Mouse (Mus musculus) cortical plate, adult 2 months (tissue): ENCODE measurements at regions not wholly inside any gene's neighbourhood (a gene's known extent, or its start where the extent isn't known, plus 50 kb on each side); places are given as distances from the start of the nearest gene placed in this dataset.

Source experiments
- H3K27ac ChIP-seq: fragments of 200-500 bp; 2 replicates; pipeline ENCODE4 v1.5.1; 2012; ENCODE audit warnings: low read length, control low read depth, inconsistent platforms; ENCODE audit not compliant: insufficient read depth
- H3K4me1 ChIP-seq: fragments of 200-500 bp; 2 replicates; pipeline ENCODE4 v1.6.1; 2011; ENCODE audit warnings: low read length; ENCODE audit not compliant: control insufficient read depth, insufficient read depth
- H3K4me3 ChIP-seq: fragments of 200-500 bp; 2 replicates; pipeline ENCODE4 v1.5.1; 2011; ENCODE audit warnings: mild to moderate bottlenecking, low read length, control low read depth; ENCODE audit not compliant: insufficient read depth
- CTCF ChIP-seq: fragments of 200-500 bp; IDR thresholded peaks from 2 replicates; pipeline ENCODE4 v1.5.1; 2011; ENCODE audit warnings: mild to moderate bottlenecking, control low read depth, low read length; ENCODE audit not compliant: insufficient read depth; ENCODE audit errors: extremely low read depth
- POLR2A ChIP-seq: fragments of 200-500 bp; IDR thresholded peaks from 2 replicates; pipeline ENCODE4 v1.6.1; 2011; ENCODE audit warnings: mild to moderate bottlenecking, low read length, control low read depth; ENCODE audit not compliant: insufficient read depth; ENCODE audit errors: extremely low read depth

DNA sequence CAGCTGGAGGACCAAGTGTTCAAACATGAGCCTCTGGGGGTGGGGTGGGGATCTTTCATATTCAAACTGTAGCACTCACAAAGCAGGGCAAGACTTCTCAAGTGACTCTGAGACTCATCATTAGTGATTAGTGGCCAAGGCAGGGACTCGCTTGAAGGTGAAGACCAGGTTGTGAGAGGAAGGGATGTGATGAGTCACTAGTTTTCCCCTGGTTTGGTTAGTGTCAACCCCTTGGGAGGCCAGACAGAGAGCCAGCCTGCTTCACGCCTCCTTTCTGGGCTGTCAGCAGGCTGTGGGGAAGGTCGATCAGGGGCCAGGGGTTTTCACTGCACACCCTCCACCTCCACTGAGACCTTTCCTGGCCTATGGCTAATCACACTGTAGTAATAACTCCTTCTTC lies 65.2 kb downstream of the Slc30a10 start:
- TF ChIP-seq CTCF = no peak
- no peak for TF ChIP-seq POLR2A

DNA sequence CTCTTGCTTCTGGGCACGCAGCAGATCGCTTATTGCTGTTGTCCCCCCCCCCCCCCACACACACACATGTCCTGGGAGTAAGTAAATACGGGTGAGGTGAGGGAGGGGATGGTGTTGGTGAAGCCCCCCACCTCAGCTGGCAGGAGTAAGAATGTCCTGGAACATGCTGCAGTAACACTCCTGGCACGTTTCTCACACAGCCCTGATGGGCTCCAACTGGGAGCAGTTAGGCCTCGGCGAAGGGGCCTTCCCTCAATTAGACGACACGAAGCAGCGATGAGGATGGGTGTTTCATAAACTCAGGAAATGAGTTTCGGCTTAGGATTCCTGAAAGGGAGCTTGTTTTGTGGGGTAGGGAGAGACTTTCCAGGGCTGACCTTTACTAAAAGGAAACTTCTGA lies 69.4 kb downstream of the Slc30a10 start:
- no peaks in the 10 kb centered on the region for H3K4me1 ChIP-seq
- no peak overlapping the region for H3K27ac ChIP-seq
- TF ChIP-seq POLR2A (no peak), CTCF (no peak)
- H3K4me3 ChIP-seq = no peak overlapping the region

More for the DNA sequence above, 65.2 kb downstream of the Slc30a10 start:
- H3K27ac ChIP-seq = no peak overlapping the region
- no peak overlapping the region for H3K4me3 ChIP-seq
- H3K4me1 ChIP-seq = no peaks in the 10 kb centered on the region

DNA sequence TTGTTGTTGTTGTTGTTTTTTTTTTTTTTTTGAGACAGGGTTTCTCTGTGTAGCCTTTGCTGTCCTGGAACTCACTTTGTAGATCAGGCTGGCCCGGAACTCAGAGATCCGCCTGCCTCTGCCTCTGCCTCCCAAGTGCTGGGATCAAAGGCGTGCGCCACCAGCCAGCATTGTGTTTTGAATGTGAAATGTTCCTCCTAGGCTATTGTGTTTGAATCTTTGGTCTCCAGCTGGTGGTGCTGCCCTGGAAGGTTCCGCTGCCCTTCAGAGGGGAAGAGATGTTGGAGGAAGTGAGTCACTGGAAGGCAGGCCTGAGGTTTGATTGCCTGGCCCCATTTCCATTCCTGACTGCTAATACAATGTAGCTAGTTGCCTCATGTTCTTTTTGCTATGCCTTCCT lies 78.8 kb downstream of the Slc30a10 start:
- no peak overlapping the region for H3K27ac ChIP-seq
- H3K4me1 ChIP-seq = no peaks in the 10 kb centered on the region
- TF ChIP-seq POLR2A = no peak
- TF ChIP-seq CTCF = no peak
- H3K4me3 ChIP-seq = no peak overlapping the region

DNA sequence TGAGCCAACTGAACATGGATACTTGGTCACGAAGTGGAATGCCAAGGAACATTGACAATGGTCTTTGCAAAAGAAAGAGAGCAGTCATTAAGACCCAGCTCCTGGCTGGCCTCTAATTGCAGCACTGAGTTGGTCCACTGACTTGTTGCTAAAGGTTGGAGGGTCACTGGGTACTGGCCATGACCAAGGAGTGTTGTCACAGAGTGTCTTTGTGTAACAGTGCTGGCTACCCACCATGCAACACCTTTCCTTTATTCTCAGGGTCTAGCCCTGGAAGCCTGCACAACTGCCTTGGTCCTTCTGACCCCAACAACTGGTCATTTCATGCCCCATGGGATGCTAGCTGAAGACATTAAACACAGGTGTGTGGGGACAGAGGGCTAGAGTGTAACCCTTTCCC lies 79.5 kb downstream of the Slc30a10 start:
- TF ChIP-seq CTCF (no peak), POLR2A (no peak)
- Histone ChIP-seq H3K4me1 (no peaks in the 10 kb centered on the region), H3K27ac (no peak overlapping the region), H3K4me3 (no peak overlapping the region)

DNA sequence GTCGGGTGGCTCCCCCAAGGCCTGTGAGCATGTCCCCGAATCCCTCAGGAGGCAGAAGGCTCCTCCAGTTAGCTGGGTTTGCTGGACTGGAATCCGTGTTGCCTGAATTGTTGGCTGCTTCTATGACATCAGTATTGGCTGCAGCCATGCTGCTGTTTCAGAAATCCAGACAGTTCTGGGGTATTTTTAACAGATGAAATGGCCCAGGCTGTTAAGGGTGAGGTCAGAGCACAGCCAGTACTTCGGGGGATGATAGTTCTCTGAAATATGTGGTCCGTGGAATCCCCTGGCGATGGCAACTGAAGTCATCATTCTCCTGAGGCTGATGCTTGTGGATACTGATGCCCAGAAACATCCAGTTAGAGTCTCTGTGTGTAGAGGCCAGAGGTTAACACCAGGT lies 80.7 kb downstream of the Slc30a10 start:
- TF ChIP-seq POLR2A = no peak
- TF ChIP-seq CTCF = no peak
- H3K4me1 ChIP-seq = no peaks in the 10 kb centered on the region

DNA sequence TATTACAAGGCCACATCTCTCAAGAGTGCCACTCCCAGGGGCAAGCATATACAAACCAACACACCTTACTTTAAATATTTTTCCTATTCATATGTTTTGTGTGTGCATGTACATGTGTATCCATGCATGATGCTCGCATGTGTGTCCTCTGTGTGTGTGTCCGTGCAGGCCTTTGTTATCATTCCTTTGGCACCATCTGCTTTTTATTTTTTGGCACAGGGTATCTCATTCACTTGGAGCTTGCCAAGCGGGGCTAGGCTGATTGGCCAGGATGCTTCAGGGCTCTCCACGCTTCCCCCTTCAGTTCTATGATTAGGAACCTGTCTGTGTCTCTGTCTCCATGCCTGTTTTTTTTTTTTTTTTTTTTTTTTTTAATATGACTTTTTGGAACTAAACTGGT lies 82.6 kb downstream of the Slc30a10 start:
- no peak overlapping the region for H3K4me3 ChIP-seq
- H3K4me1 ChIP-seq = no peaks in the 10 kb centered on the region
- TF ChIP-seq CTCF = no peak
- TF ChIP-seq POLR2A = no peak
- no peak overlapping the region for H3K27ac ChIP-seq

More for the DNA sequence above, 80.7 kb downstream of the Slc30a10 start:
- Histone ChIP-seq H3K4me3 (no peak overlapping the region), H3K27ac (no peak overlapping the region)

DNA sequence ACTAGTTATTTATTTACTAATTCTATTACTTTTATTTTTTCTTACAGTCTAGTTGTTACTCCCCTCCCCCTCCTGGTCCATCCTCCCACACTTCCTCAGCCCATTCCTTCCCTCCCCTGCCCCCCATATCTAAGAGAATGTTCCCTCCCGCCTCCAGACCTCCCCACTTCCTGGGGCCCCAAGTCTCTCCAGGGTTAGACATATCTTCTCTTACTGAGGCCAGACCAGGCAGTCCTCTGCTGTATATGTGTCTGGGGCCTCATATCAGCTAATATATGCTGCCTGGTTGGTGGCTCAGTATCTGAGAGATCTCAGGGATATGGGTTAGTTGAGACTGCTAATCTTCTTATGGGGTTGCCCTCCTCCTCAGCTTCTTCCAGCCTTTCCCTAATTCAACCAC lies 84.8 kb downstream of the Slc30a10 start:
- no peaks in the 10 kb centered on the region for H3K4me1 ChIP-seq
- H3K4me3 ChIP-seq = no peak overlapping the region
- H3K27ac ChIP-seq = no peak overlapping the region
- TF ChIP-seq CTCF = no peak
- no peak for TF ChIP-seq POLR2A

DNA sequence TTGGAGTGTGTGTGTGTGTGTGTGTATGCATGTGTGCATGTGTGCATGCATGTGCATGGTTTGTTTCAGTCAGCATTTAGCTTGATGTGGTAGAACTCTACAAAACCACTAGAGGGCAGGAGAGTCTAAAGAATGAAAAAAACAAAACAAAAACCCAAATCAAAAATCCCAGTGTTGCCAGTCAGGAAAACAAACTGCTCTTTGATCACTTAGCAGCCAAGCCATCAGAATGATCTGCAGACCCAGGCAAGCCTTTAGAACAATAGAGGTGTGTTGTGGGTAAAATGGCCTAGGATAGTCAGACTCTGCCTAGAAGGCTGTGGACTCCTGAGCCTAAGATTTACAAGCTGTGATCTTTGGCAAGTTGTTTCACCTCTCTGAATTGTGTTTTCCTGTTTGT lies 91.7 kb downstream of the Slc30a10 start:
- TF ChIP-seq POLR2A (no peak), CTCF (peak; percentile 45)
- no peaks in the 10 kb centered on the region for H3K4me1 ChIP-seq
- H3K27ac ChIP-seq = no peak overlapping the region

DNA sequence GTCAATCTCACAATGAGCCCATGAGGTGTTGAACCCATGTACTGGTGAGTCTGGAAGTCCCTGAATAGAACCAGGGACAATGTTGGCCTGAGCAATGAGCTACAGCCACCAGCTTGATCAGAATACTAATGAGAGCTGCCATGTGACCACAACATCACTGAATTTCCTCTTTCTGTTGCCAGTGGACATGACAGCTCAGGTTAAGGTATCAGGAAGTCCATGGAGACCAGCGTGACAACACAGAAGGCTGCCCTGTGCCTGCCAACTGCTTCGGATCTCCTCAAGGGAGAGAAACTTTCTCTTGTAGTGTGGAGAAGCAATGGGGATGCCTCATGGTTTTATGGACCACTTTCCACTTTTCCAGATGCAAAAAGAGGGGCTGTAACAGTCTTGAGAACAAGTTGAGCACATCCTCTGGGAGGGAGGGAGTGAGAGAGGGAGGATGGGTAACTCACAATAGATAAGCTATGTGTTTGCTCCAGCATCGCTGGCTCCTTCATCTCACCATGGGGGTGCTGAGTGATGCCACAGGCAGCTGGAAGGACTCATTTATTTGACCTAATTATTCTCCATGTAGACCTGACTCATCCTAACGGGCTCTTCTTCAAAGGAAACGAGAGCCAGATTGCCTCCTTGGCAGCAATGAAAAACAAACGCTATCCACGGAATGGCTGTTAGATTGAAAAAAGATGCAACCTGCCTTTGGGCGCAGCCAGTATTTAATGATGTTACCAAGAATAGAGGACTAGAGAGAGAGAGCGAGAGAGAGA lies 118.3 kb downstream of the Slc30a10 start:
- Histone ChIP-seq H3K27ac (no peak overlapping the region), H3K4me3 (no peak overlapping the region)
- TF ChIP-seq CTCF (no peak), POLR2A (no peak)

More for the DNA sequence above, 91.7 kb downstream of the Slc30a10 start:
- H3K4me3 ChIP-seq = no peak overlapping the region

DNA sequence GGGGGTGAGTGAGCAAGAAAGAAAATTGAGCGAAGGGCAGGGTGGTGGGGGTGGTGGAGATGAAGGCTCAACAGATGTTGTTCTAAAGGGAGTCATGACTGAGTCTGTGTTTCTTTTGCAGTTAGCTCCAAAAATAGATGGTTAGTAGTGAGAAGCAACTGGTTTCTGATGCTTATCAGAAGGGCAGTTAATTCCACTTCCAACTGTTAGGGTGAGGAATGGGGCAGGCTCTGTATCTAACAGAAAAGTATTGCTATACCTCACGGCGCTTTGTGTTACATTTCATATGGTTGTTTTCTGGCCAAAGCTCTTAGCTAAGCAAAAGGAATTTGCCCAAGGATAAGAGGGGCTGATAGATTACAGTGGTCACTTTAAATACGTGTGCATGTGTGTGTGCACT lies 120.3 kb downstream of the Slc30a10 start:
- Histone ChIP-seq H3K4me1 (no peaks in the 10 kb centered on the region), H3K27ac (no peak overlapping the region), H3K4me3 (no peak overlapping the region)
- TF ChIP-seq POLR2A (no peak), CTCF (no peak)

More for the DNA sequence above, 118.3 kb downstream of the Slc30a10 start:
- no peaks in the 10 kb centered on the region for H3K4me1 ChIP-seq

DNA sequence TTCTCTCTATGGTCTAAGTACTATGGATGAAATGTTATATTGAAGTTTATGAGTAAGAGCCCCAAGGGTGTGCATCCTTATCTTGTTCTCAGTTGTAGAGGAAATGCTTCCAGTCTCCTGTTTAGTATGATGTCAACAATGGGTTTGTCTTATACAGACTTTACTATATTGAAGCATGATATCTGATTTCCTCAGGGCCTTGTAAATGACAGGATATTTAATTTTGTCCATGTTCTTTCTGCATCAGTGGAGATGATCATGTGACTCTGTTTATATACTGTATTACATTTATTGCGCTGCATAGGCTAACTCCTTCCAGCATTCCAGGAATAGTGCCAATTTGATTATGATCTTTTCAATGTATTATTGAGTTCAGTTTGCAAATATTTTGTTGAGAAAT lies 125.2 kb downstream of the Slc30a10 start:
- no peaks in the 10 kb centered on the region for H3K4me1 ChIP-seq
- TF ChIP-seq CTCF (no peak), POLR2A (no peak)
- no peak overlapping the region for H3K4me3 ChIP-seq
- H3K27ac ChIP-seq = no peak overlapping the region
